Mouse (Mus musculus): ENCODE results near the gene Lgi2. TPM values are rescaled to one million over a fixed set of nuclear protein-coding genes. Genes with fewer than 3 reads are reported as not detected.

The Lgi2 gene
- polyA plus RNA-seq, 1 experiment from 2014 or later, result 2.3 TPM

DNA sequence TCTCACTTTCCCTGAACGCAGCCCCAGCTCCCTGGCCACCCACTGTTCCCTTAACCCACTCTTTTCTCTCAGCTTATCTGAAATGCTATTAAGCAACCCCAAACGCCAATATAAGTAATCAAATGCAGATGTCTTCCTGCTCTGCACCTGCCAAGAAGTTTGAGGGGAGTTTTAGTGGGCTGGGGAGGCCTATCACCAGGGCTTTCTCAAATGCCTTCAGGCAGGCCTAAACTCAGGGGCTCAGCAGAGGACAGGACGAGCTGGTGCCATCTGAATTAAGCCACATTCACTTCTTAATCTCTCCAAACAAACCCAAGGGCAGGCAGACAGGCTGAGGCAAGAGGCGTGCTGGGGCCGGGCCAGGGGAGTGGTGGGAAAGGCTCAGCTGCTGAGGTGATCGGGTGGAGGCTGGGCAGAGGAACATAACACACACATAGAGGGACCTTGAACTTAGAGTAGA lies 38.4 kb upstream of the Lgi2 start:
- ATAC-seq (ENCODE audit: insufficient read depth) (no peak), DNase-seq (no peak)
- no peak for TF ChIP-seq CTCF (IDR thresholded peaks at IDR 0.05; ENCODE audit: low read depth)
- WGBS, result 47% methylated on average over 6 of the region's 6 CpGs
- Histone ChIP-seq H3K4me1 (ENCODE audit: insufficient read depth) (no peaks in the 10 kb centered on the region), H3K4me3 (ENCODE audit: low read depth, low read length) (no peak overlapping the region), H3K36me3 (ENCODE audit: insufficient read depth) (no peaks in the 10 kb centered on the region), H3K4me2 (no peak overlapping the region), H3K27me3 (ENCODE audit: insufficient read depth, low read length) (no peaks in the 10 kb centered on the region), H3K9ac (no peak overlapping the region), H3K9me3 (ENCODE audit: low read depth, low read length) (no peaks in the 10 kb centered on the region), H3K27ac (ENCODE audit: low read depth) (no peak overlapping the region)

DNA sequence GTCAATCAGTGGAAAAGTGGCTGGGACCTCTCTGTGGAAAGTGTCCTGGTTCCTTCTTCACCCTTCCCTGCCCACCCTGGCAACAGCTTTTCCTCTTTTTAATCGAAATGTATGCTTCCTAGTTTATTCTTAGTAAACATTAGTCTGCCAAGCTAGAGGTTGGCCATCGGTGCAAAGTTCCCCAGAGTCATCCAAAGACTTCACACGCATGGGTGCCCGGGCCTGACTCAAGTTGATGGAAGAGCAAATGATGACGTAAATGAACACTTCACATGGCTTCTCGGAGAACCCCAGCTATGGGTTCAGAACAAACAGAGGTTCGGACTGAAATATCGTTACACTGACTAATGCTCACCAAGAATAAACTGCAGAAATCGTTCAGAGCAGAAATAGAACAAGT lies 24.4 kb upstream of the Lgi2 start:
- no peak overlapping the region for H3K27ac ChIP-seq (ENCODE audit: low read depth)
- H3K4me2 ChIP-seq, result no peak overlapping the region
- no peaks in the 10 kb centered on the region for H3K27me3 ChIP-seq (ENCODE audit: insufficient read depth, low read length)
- H3K9me3 ChIP-seq (ENCODE audit: low read depth, low read length), result no peaks in the 10 kb centered on the region
- H3K36me3 ChIP-seq (ENCODE audit: insufficient read depth), result no peaks in the 10 kb centered on the region
- DNase-seq (no peak), ATAC-seq (ENCODE audit: insufficient read depth) (no peak)
- no peak overlapping the region for H3K4me3 ChIP-seq (ENCODE audit: low read depth, low read length)
- WGBS, result 76% methylated on average over 9 of the region's 9 CpGs
- no peak for TF ChIP-seq CTCF (IDR thresholded peaks at IDR 0.05; ENCODE audit: low read depth)
- H3K9ac ChIP-seq, result no peak overlapping the region
- no peaks in the 10 kb centered on the region for H3K4me1 ChIP-seq (ENCODE audit: insufficient read depth)

DNA sequence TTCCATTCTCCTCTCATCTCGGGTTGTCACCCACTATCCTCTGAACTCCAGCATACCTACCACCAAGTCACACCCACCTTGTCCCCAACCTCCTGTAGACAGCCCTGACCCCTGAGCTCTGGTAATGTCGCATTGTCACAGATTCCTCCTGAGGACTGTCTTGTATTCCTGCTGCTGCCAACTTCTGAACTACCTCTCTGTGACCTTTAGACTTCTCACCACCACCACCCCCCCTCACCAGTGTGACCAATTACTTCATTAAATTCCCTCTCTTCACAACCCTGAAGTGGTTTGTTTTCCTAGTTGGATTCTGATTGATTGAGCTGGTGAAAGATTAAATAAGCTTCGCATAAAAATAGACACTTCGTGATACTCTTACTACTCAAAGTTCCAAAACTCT lies 22.4 kb upstream of the Lgi2 start:
- no peak overlapping the region for H3K9ac ChIP-seq
- no peaks in the 10 kb centered on the region for H3K27me3 ChIP-seq (ENCODE audit: insufficient read depth, low read length)
- no peak for TF ChIP-seq CTCF (IDR thresholded peaks at IDR 0.05; ENCODE audit: low read depth)
- H3K36me3 ChIP-seq (ENCODE audit: insufficient read depth), result no peaks in the 10 kb centered on the region
- no peaks in the 10 kb centered on the region for H3K9me3 ChIP-seq (ENCODE audit: low read depth, low read length)
- 61% methylated on average over 4 of the region's 4 CpGs for WGBS
- no peak overlapping the region for H3K27ac ChIP-seq (ENCODE audit: low read depth)
- no peak overlapping the region for H3K4me2 ChIP-seq
- H3K4me3 ChIP-seq (ENCODE audit: low read depth, low read length), result no peak overlapping the region
- no peaks in the 10 kb centered on the region for H3K4me1 ChIP-seq (ENCODE audit: insufficient read depth)
- ATAC-seq (ENCODE audit: insufficient read depth) (no peak), DNase-seq (no peak)

DNA sequence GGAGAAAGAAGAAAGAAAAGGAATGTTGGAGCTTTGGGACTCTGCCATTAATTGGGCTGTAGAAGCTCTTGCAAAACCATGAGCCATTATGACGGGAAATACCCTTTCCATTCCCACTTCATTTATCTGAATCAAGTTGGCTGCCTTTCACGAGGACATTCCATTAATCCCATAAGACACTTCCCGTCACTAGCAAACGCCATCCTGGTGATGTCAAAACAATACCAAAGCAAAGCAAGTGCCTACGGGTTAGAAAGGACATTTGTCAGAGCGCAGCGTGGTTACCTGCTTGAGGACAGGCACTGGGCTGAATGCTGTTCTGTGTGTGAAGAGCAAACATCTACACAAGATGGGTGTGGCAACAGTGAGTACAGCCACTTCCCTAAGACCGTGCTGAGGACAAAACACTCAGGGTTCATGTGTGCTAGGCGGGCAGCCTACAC lies 21.1 kb upstream of the Lgi2 start:
- Histone ChIP-seq H3K36me3 (ENCODE audit: insufficient read depth) (no peaks in the 10 kb centered on the region), H3K4me3 (ENCODE audit: low read depth, low read length) (no peak overlapping the region), H3K9me3 (ENCODE audit: low read depth, low read length) (no peaks in the 10 kb centered on the region), H3K27ac (ENCODE audit: low read depth) (no peak overlapping the region), H3K9ac (no peak overlapping the region), H3K4me1 (ENCODE audit: insufficient read depth) (no peaks in the 10 kb centered on the region), H3K4me2 (no peak overlapping the region), H3K27me3 (ENCODE audit: insufficient read depth, low read length) (no peaks in the 10 kb centered on the region)
- ATAC-seq (ENCODE audit: insufficient read depth), result peak; percentile 52; the same call in 1 of the 2 replicates
- DNase-seq, result peak; percentile 82
- no peak for TF ChIP-seq CTCF (IDR thresholded peaks at IDR 0.05; ENCODE audit: low read depth)
- 51% methylated on average over 9 of the region's 9 CpGs for WGBS

DNA sequence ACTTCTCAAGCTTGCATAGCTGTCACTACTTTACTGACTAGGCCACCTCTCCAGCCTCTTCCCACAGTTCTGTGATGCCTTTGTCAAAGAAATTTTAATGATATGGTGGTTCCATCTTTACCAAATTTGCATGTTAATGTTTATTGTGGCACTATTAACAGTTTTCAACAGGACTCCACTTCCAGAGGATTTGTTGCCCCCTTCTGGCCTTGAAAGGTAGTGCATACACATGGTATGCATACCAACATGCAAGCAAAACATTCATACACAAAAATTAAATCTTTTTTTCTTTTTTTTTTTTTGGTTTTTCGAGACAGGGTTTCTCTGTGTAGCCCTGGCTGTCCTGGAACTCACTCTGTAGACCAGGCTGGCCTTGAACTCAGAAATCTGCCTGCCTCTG lies 6.3 kb upstream of the Lgi2 start:
- TF ChIP-seq CTCF (IDR thresholded peaks at IDR 0.05; ENCODE audit: low read depth), result peak; percentile 27; the same call in 1 of the 2 replicates
- DNase-seq (no peak), ATAC-seq (ENCODE audit: insufficient read depth) (no peak)
- WGBS, result 57% methylated on average over 1 of the region's 1 CpGs
- Histone ChIP-seq H3K4me3 (ENCODE audit: low read depth, low read length) (no peak overlapping the region), H3K9ac (no peak overlapping the region), H3K27me3 (ENCODE audit: insufficient read depth, low read length) (no peaks in the 10 kb centered on the region), H3K27ac (ENCODE audit: low read depth) (no peak overlapping the region), H3K36me3 (ENCODE audit: insufficient read depth) (no peaks in the 10 kb centered on the region), H3K9me3 (ENCODE audit: low read depth, low read length) (peaks cover 21% of the 10 kb centered on the region), H3K4me1 (ENCODE audit: insufficient read depth) (no peaks in the 10 kb centered on the region), H3K4me2 (no peak overlapping the region)

DNA sequence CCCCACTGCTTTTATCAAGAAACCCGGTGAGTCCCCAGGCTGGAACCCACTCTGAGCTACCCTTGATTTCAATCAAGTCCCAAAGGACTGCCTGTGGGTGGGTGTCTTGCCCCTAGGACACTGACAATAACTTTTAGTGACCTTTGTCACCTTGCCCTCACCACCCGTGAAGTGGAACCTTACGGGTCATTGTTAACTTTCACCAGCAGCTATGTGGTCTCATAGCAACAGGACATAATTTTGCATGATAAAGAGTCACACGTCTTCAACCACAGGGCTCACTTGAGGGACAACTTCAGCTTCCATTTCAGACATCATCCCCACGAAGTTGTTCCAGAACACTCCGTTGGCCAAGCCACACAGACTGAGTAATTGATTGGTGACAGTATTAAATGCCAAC lies 4.5 kb upstream of the Lgi2 start:
- ATAC-seq (ENCODE audit: insufficient read depth) (no peak), DNase-seq (no peak)
- Histone ChIP-seq H3K27me3 (ENCODE audit: insufficient read depth, low read length) (peaks cover 2% of the 10 kb centered on the region; the same call in 1 of the 2 replicates), H3K36me3 (ENCODE audit: insufficient read depth) (no peaks in the 10 kb centered on the region), H3K27ac (ENCODE audit: low read depth) (no peak overlapping the region), H3K9ac (no peak overlapping the region), H3K4me2 (no peak overlapping the region), H3K4me3 (ENCODE audit: low read depth, low read length) (no peak overlapping the region), H3K9me3 (ENCODE audit: low read depth, low read length) (peaks cover 22% of the 10 kb centered on the region), H3K4me1 (ENCODE audit: insufficient read depth) (no peaks in the 10 kb centered on the region)
- WGBS, result 55% methylated on average over 6 of the region's 6 CpGs
- no peak for TF ChIP-seq CTCF (IDR thresholded peaks at IDR 0.05; ENCODE audit: low read depth)

DNA sequence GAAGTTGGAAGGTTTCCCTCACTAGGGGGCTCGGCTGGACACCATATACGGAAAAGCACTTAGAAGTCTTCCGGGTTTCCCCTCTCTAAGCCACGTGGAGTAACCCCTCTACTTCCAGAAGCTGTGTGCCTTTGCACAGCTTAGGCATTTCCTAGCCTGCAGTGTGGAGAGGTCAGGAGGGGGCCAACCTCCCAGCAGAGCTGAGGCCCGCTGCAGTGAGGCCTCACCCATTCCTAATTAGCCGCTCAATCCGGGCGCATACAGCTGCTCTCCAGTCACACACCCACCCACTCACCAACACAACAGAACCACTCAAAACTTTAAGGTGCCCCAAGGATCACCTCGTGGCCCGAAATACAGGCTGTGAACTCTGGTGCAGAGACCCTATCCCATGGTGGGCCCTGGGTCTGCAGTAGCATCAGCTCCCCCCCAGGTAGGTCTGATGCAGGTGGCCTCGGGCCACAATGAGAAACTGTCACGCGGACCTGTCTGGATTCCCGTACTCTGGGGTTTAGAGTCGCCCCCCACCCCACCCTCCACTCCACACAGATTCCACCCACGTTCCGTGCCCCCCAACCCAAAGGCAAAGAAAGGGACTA lies 949 bp downstream of the Lgi2 start:
- Histone ChIP-seq H3K9me3 (ENCODE audit: low read depth, low read length) (0 out of 2 replicates have a peak, but pooled peaks cover 7% of the 10 kb centered on the region), H3K27ac (ENCODE audit: low read depth) (no peak overlapping the region), H3K4me3 (ENCODE audit: low read depth, low read length) (peak overlapping the region; percentile 62), H3K9ac (peak overlapping the region; percentile 62), H3K4me2 (peak overlapping the region; percentile 95), H3K36me3 (ENCODE audit: insufficient read depth) (no peaks in the 10 kb centered on the region), H3K27me3 (ENCODE audit: insufficient read depth, low read length) (peaks cover 12% of the 10 kb centered on the region; the same call in 1 of the 2 replicates), H3K4me1 (ENCODE audit: insufficient read depth) (peaks cover 7% of the 10 kb centered on the region; the same call in 1 of the 2 replicates)
- WGBS, result 5% methylated on average over 17 of the region's 17 CpGs
- TF ChIP-seq CTCF (IDR thresholded peaks at IDR 0.05; ENCODE audit: low read depth), result no peak
- ATAC-seq (ENCODE audit: insufficient read depth), result peak; percentile 39
- peak; percentile 19 for DNase-seq

Data from lung, embryonic 14.5 days (tissue).